Mouse (Mus musculus): ENCODE measurements at regions not wholly inside any gene's neighbourhood (a gene's known extent, or its start where the extent isn't known, plus 50 kb on each side); places are given as distances from the start of the nearest gene placed in this dataset.
"Not testable (repeated sequence)": the region's sequence is repeated elsewhere in the genome, so short reads cannot be mapped to it uniquely, and the experiment has no call there.

GRCm38 (mm10) chr4:23193384-23194135 is 705.4 kb upstream of the Pou3f2 start:
- Histone ChIP-seq H3K27me3 (ENCODE audit: control insufficient read depth, insufficient read depth, low read length) (no peaks in the 10 kb centered on the region), H3K4me3 (replicated peaks; ENCODE audit: insufficient read depth, low read depth, low read length) (no peak overlapping the region), H3K27ac (ENCODE audit: insufficient read depth, low read length) (no peak overlapping the region), H3K4me1 (ENCODE audit: control insufficient read depth, insufficient read depth, low read length) (no peaks in the 10 kb centered on the region)
- no peak for TF ChIP-seq POLR2A (IDR thresholded peaks at IDR 0.05; ENCODE audit: borderline replicate concordance, insufficient read depth, low read length)
- TF ChIP-seq CTCF (IDR thresholded peaks at IDR 0.05; ENCODE audit: borderline replicate concordance, insufficient read depth, low read depth, low read length), result no peak
- 69% methylated on average over 6 of the region's 6 CpGs for WGBS
- DNase-seq, result no peak

GRCm38 (mm10) chr4:23173811-23174210 is 685.6 kb upstream of the Pou3f2 start:
- H3K4me3 ChIP-seq (replicated peaks; ENCODE audit: insufficient read depth, low read depth, low read length), result no peak overlapping the region
- no peaks in the 10 kb centered on the region for H3K4me1 ChIP-seq (ENCODE audit: control insufficient read depth, insufficient read depth, low read length)
- no peak for DNase-seq
- no peak overlapping the region for H3K27ac ChIP-seq (ENCODE audit: insufficient read depth, low read length)
- TF ChIP-seq CTCF (IDR thresholded peaks at IDR 0.05; ENCODE audit: borderline replicate concordance, insufficient read depth, low read depth, low read length) (no peak), POLR2A (IDR thresholded peaks at IDR 0.05; ENCODE audit: borderline replicate concordance, insufficient read depth, low read length) (no peak)
- H3K27me3 ChIP-seq (ENCODE audit: control insufficient read depth, insufficient read depth, low read length), result no peaks in the 10 kb centered on the region
- WGBS, result 88% methylated on average over 1 of the region's 1 CpGs

GRCm38 (mm10) chr4:23173330-23173729 is 685.2 kb upstream of the Pou3f2 start:
- 79% methylated on average over 4 of the region's 4 CpGs for WGBS
- H3K27me3 ChIP-seq (ENCODE audit: control insufficient read depth, insufficient read depth, low read length), result no peaks in the 10 kb centered on the region
- H3K4me3 ChIP-seq (replicated peaks; ENCODE audit: insufficient read depth, low read depth, low read length), result no peak overlapping the region
- no peak for DNase-seq
- H3K27ac ChIP-seq (ENCODE audit: insufficient read depth, low read length), result no peak overlapping the region
- no peaks in the 10 kb centered on the region for H3K4me1 ChIP-seq (ENCODE audit: control insufficient read depth, insufficient read depth, low read length)
- no peak for TF ChIP-seq POLR2A (IDR thresholded peaks at IDR 0.05; ENCODE audit: borderline replicate concordance, insufficient read depth, low read length)
- TF ChIP-seq CTCF (IDR thresholded peaks at IDR 0.05; ENCODE audit: borderline replicate concordance, insufficient read depth, low read depth, low read length), result no peak

GRCm38 (mm10) chr4:23148097-23148849 is 660.1 kb upstream of the Pou3f2 start:
- no peak for TF ChIP-seq CTCF (IDR thresholded peaks at IDR 0.05; ENCODE audit: borderline replicate concordance, insufficient read depth, low read depth, low read length)
- no peak for TF ChIP-seq POLR2A (IDR thresholded peaks at IDR 0.05; ENCODE audit: borderline replicate concordance, insufficient read depth, low read length)
- Histone ChIP-seq H3K27me3 (ENCODE audit: control insufficient read depth, insufficient read depth, low read length) (no peaks in the 10 kb centered on the region), H3K27ac (ENCODE audit: insufficient read depth, low read length) (no peak overlapping the region), H3K4me3 (replicated peaks; ENCODE audit: insufficient read depth, low read depth, low read length) (no peak overlapping the region), H3K4me1 (ENCODE audit: control insufficient read depth, insufficient read depth, low read length) (no peaks in the 10 kb centered on the region)
- WGBS, result 41% methylated on average over 3 of the region's 3 CpGs
- DNase-seq, result no peak

GRCm38 (mm10) chr4:23133386-23133785 is 645.2 kb upstream of the Pou3f2 start:
- H3K4me1 ChIP-seq (ENCODE audit: control insufficient read depth, insufficient read depth, low read length), result no peaks in the 10 kb centered on the region
- no peaks in the 10 kb centered on the region for H3K27me3 ChIP-seq (ENCODE audit: control insufficient read depth, insufficient read depth, low read length)
- H3K4me3 ChIP-seq (replicated peaks; ENCODE audit: insufficient read depth, low read depth, low read length), result no peak overlapping the region
- no peak for DNase-seq
- H3K27ac ChIP-seq (ENCODE audit: insufficient read depth, low read length), result no peak overlapping the region
- TF ChIP-seq POLR2A (IDR thresholded peaks at IDR 0.05; ENCODE audit: borderline replicate concordance, insufficient read depth, low read length), result no peak
- no peak for TF ChIP-seq CTCF (IDR thresholded peaks at IDR 0.05; ENCODE audit: borderline replicate concordance, insufficient read depth, low read depth, low read length)
- 31% methylated on average over 2 of the region's 2 CpGs for whole genome bisulfite sequencing

GRCm38 (mm10) chr4:23101452-23101851 is 613.3 kb upstream of the Pou3f2 start:
- not testable (repeated sequence) for H3K27me3 ChIP-seq (ENCODE audit: control insufficient read depth, insufficient read depth, low read length); H3K27ac ChIP-seq (ENCODE audit: insufficient read depth, low read length); DNase-seq; H3K4me1 ChIP-seq (ENCODE audit: control insufficient read depth, insufficient read depth, low read length); H3K4me3 ChIP-seq (replicated peaks; ENCODE audit: insufficient read depth, low read depth, low read length)
- 94% methylated on average over 2 of the region's 2 CpGs for WGBS

GRCm38 (mm10) chr4:23079521-23079920 is 591.4 kb upstream of the Pou3f2 start:
- no peak for DNase-seq
- no peaks in the 10 kb centered on the region for H3K27me3 ChIP-seq (ENCODE audit: control insufficient read depth, insufficient read depth, low read length)
- H3K4me1 ChIP-seq (ENCODE audit: control insufficient read depth, insufficient read depth, low read length), result no peaks in the 10 kb centered on the region
- 92% methylated on average over 5 of the region's 5 CpGs for WGBS
- H3K27ac ChIP-seq (ENCODE audit: insufficient read depth, low read length), result no peak overlapping the region
- TF ChIP-seq CTCF (IDR thresholded peaks at IDR 0.05; ENCODE audit: borderline replicate concordance, insufficient read depth, low read depth, low read length) (no peak), POLR2A (IDR thresholded peaks at IDR 0.05; ENCODE audit: borderline replicate concordance, insufficient read depth, low read length) (no peak)
- no peak overlapping the region for H3K4me3 ChIP-seq (replicated peaks; ENCODE audit: insufficient read depth, low read depth, low read length)

- no peak for TF ChIP-seq CTCF (IDR thresholded peaks at IDR 0.05; ENCODE audit: borderline replicate concordance, insufficient read depth, low read depth, low read length)
- no peak for TF ChIP-seq POLR2A (IDR thresholded peaks at IDR 0.05; ENCODE audit: borderline replicate concordance, insufficient read depth, low read length)
- no peaks in the 10 kb centered on the region for H3K4me1 ChIP-seq (ENCODE audit: control insufficient read depth, insufficient read depth, low read length)
- H3K4me3 ChIP-seq (replicated peaks; ENCODE audit: insufficient read depth, low read depth, low read length), result no peak overlapping the region
- DNase-seq, result no peak
- 86% methylated on average over 2 of the region's 2 CpGs for WGBS
- no peaks in the 10 kb centered on the region for H3K27me3 ChIP-seq (ENCODE audit: control insufficient read depth, insufficient read depth, low read length)
- no peak overlapping the region for H3K27ac ChIP-seq (ENCODE audit: insufficient read depth, low read length)
These were observed 589.4 kb upstream of the Pou3f2 start for GRCm38 (mm10) chr4:23077603-23078002.

Measured in cerebellum, adult 2 months (tissue).